Mouse (Mus musculus) heart, postnatal 0 days (tissue): Measurements from ENCODE around the gene Eln.

Experiments used
- CTCF ChIP-seq: IDR thresholded peaks from 2 replicates; pipeline ENCODE4 v1.5.1; 2016; ENCODE audit warnings: antibody characterized with exemption, control low read depth, low read depth
- EP300 ChIP-seq: IDR thresholded peaks from 2 replicates; pipeline ENCODE4 v1.6.1; 2016; ENCODE audit warnings: antibody characterized with exemption, low read depth

DNA sequence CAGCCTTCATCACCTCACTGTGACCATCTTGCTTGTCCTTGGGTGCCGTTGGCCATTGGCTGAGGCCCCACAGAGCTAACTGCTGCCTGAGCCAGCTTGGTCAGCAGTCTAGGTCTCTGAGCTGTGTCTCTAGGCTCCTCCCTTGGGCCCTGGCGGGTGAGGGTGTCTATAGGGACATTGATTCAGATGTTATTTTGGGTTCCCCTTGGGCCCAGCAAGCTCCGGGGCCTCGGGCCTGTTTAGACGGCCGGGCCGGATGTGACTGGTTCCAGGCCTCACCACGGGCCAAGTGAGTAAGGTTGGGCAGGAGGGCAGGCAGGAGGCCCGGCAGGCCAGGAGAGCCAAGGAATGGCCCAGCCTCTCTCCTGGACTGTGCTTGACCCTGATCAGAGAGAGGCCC, 16.2 kb upstream of the Eln start:
- TF ChIP-seq CTCF (no peak), EP300 (no peak)
